Mouse (Mus musculus) forebrain, embryonic 10.5 days (tissue): Measurements from ENCODE around the gene Akap12. TPM values are rescaled to one million over a fixed set of nuclear protein-coding genes. Genes with fewer than 3 reads are reported as not detected.

Source experiments
- DNase-seq: peaks from one replicate; pipeline ENCODE4 v3.0.0-alpha.2; 2017; ENCODE audit warnings: low spot score; ENCODE audit errors: extremely low spot score
- H3K27ac ChIP-seq: fragments of 300-500 bp; sonication (generic); 2 replicates; pipeline ENCODE4 v1.5.1; 2016; ENCODE audit warnings: mild to moderate bottlenecking
- H3K27me3 ChIP-seq: fragments of 300-500 bp; sonication (generic); 2 replicates; pipeline ENCODE4 v1.6.1; 2016; ENCODE audit warnings: mild to moderate bottlenecking; ENCODE audit not compliant: poor library complexity, severe bottlenecking
- H3K36me3 ChIP-seq: fragments of 300-500 bp; sonication (generic); replicated peaks from 2 replicates; pipeline ENCODE4 v1.6.1; 2016; ENCODE audit warnings: mild to moderate bottlenecking, moderate library complexity
- H3K4me1 ChIP-seq: fragments of 300-500 bp; sonication (generic); 2 replicates; pipeline ENCODE4 v1.6.1; 2016
- H3K4me3 ChIP-seq: fragments of 300-500 bp; sonication (generic); 2 replicates; pipeline ENCODE4 v1.5.1; 2016; ENCODE audit warnings: mild to moderate bottlenecking, moderate library complexity
- H3K9me3 ChIP-seq: fragments of 300-500 bp; sonication (generic); 2 replicates; pipeline ENCODE4 v1.6.1; 2016; ENCODE audit warnings: mild to moderate bottlenecking, moderate library complexity
- WGBS: fragments of 180-500 bp; shearing (Covaris S2); methylation state at CpG from one replicate; pipeline ENCODE4 v1.1.7; 2016; 5-methylcytosine and 5-hydroxymethylcytosine counted together
- polyA plus RNA-seq: library from polyadenylated mRNA; unstranded; fragments of >200 nt; fragmentation: Nextera tagmentation; extraction: Ambion mirVana; gene quantifications from 2 replicates; pipeline ENCODE4 v1.2.1, GENCODE M21; 2016

Gene Akap12
- polyA plus RNA-seq = 27.9 and 29.1 TPM in 2 replicates

- no peaks in the 10 kb centered on the region for H3K9me3 ChIP-seq
- peak within 1 kb of the TSS; percentile 91 for H3K27ac ChIP-seq
- no peaks in the 10 kb centered on the region for H3K36me3 ChIP-seq
- peaks cover 20% of the 10 kb centered on the region for H3K4me1 ChIP-seq
- DNase-seq = peak; percentile 60
- H3K27me3 ChIP-seq = peaks cover 29% of the 10 kb centered on the region
- under 1% methylated on average over 54 of the region's 54 CpGs for WGBS
- H3K4me3 ChIP-seq = peak within 1 kb of the TSS; percentile 79
Measured at GRCm38 (mm10) chr10:4266041-4266930, at the start of gene Akap12. Akap12 (plus strand) TSS chr10:4266380.

- WGBS = 87% methylated on average over 17 of the region's 17 CpGs
- H3K9me3 ChIP-seq = no peaks in the 10 kb centered on the region
Measured at GRCm38 (mm10) chr10:4230563-4231359, 35.4 kb upstream of the Akap12 start.

GRCm38 (mm10) chr10:4233102-4233501 is 33.1 kb upstream of the Akap12 start:
- no peak overlapping the region for H3K4me3 ChIP-seq
- H3K36me3 ChIP-seq = no peaks in the 10 kb centered on the region
- no peaks in the 10 kb centered on the region for H3K27me3 ChIP-seq
- 83% methylated on average over 9 of the region's 9 CpGs for WGBS
- H3K27ac ChIP-seq = no peak overlapping the region
- no peaks in the 10 kb centered on the region for H3K4me1 ChIP-seq
- DNase-seq = no peak
- H3K9me3 ChIP-seq = no peaks in the 10 kb centered on the region

More at GRCm38 (mm10) chr10:4230563-4231359, 35.4 kb upstream of the Akap12 start:
- H3K36me3 ChIP-seq = no peaks in the 10 kb centered on the region
- no peaks in the 10 kb centered on the region for H3K4me1 ChIP-seq
- no peak overlapping the region for H3K27ac ChIP-seq
- H3K27me3 ChIP-seq = no peaks in the 10 kb centered on the region
- DNase-seq = no peak
- H3K4me3 ChIP-seq = no peak overlapping the region

- Histone ChIP-seq H3K27ac (no peak overlapping the region), H3K36me3 (no peaks in the 10 kb centered on the region), H3K27me3 (no peaks in the 10 kb centered on the region), H3K9me3 (no peaks in the 10 kb centered on the region; the same call in 1 of the 2 replicates), H3K4me1 (0 out of 2 replicates have a peak, but pooled peaks cover 3% of the 10 kb centered on the region), H3K4me3 (no peak overlapping the region)
- DNase-seq = no peak
- WGBS = 82% methylated on average over 5 of the region's 5 CpGs
Measured at GRCm38 (mm10) chr10:4239794-4240574, 26.2 kb upstream of the Akap12 start.

- Histone ChIP-seq H3K27me3 (no peaks in the 10 kb centered on the region), H3K9me3 (no peaks in the 10 kb centered on the region; the same call in 1 of the 2 replicates), H3K4me3 (no peak overlapping the region), H3K4me1 (peaks cover 8% of the 10 kb centered on the region), H3K27ac (no peak overlapping the region), H3K36me3 (no peaks in the 10 kb centered on the region)
- DNase-seq = no peak
- 88% methylated on average over 16 of the region's 16 CpGs for WGBS
Measured at GRCm38 (mm10) chr10:4243591-4244300, 22.4 kb upstream of the Akap12 start.

- no peak overlapping the region for H3K27ac ChIP-seq
- no peaks in the 10 kb centered on the region for H3K27me3 ChIP-seq
- no peak for DNase-seq
- 96% methylated on average over 2 of the region's 2 CpGs for WGBS
- no peak overlapping the region for H3K4me3 ChIP-seq
- H3K9me3 ChIP-seq = no peaks in the 10 kb centered on the region; the same call in 1 of the 2 replicates
- no peaks in the 10 kb centered on the region for H3K36me3 ChIP-seq
- peaks cover 17% of the 10 kb centered on the region for H3K4me1 ChIP-seq
Measured at GRCm38 (mm10) chr10:4245812-4246211, 20.4 kb upstream of the Akap12 start.

GRCm38 (mm10) chr10:4246407-4246806 is 19.8 kb upstream of the Akap12 start:
- no peaks in the 10 kb centered on the region for H3K27me3 ChIP-seq
- no peak overlapping the region for H3K27ac ChIP-seq
- no peaks in the 10 kb centered on the region; the same call in 1 of the 2 replicates for H3K9me3 ChIP-seq
- 93% methylated on average over 7 of the region's 7 CpGs for WGBS
- DNase-seq = no peak
- peaks cover 17% of the 10 kb centered on the region for H3K4me1 ChIP-seq
- H3K36me3 ChIP-seq = no peaks in the 10 kb centered on the region
- no peak overlapping the region for H3K4me3 ChIP-seq

- Histone ChIP-seq H3K4me3 (no peak overlapping the region), H3K9me3 (no peaks in the 10 kb centered on the region; the same call in 1 of the 2 replicates), H3K36me3 (no peaks in the 10 kb centered on the region), H3K4me1 (peaks cover 14% of the 10 kb centered on the region), H3K27ac (no peak overlapping the region), H3K27me3 (no peaks in the 10 kb centered on the region)
- WGBS = 10% methylated on average over 4 of the region's 4 CpGs
- DNase-seq = peak; percentile 22
Measured at GRCm38 (mm10) chr10:4249235-4249845, 16.8 kb upstream of the Akap12 start.

- Histone ChIP-seq H3K36me3 (no peaks in the 10 kb centered on the region), H3K4me3 (no peak overlapping the region), H3K27ac (no peak overlapping the region), H3K27me3 (no peaks in the 10 kb centered on the region), H3K4me1 (peaks cover 14% of the 10 kb centered on the region), H3K9me3 (no peaks in the 10 kb centered on the region; the same call in 1 of the 2 replicates)
- WGBS = 89% methylated on average over 3 of the region's 3 CpGs
- no peak for DNase-seq
Measured at GRCm38 (mm10) chr10:4250681-4251080, 15.5 kb upstream of the Akap12 start.

- H3K27ac ChIP-seq = no peak overlapping the region
Measured at GRCm38 (mm10) chr10:4253613-4254012, 12.6 kb upstream of the Akap12 start.

GRCm38 (mm10) chr10:4254459-4254858 is 11.7 kb upstream of the Akap12 start:
- Histone ChIP-seq H3K36me3 (no peaks in the 10 kb centered on the region), H3K9me3 (no peaks in the 10 kb centered on the region; the same call in 1 of the 2 replicates), H3K27ac (no peak overlapping the region), H3K4me3 (no peak overlapping the region), H3K4me1 (peaks cover 2% of the 10 kb centered on the region), H3K27me3 (no peaks in the 10 kb centered on the region)
- DNase-seq = no peak
- 52% methylated on average over 5 of the region's 5 CpGs for WGBS

More at GRCm38 (mm10) chr10:4253613-4254012, 12.6 kb upstream of the Akap12 start:
- DNase-seq = no peak
- Histone ChIP-seq H3K4me1 (peaks cover 10% of the 10 kb centered on the region), H3K36me3 (no peaks in the 10 kb centered on the region), H3K4me3 (no peak overlapping the region), H3K9me3 (no peaks in the 10 kb centered on the region; the same call in 1 of the 2 replicates), H3K27me3 (no peaks in the 10 kb centered on the region)
- WGBS = 78% methylated on average over 4 of the region's 4 CpGs
